Mouse (Mus musculus) CH12.LX (cell line): Measurements from ENCODE around the gene Dapl1. TPM values are rescaled to one million over a fixed set of nuclear protein-coding genes. Genes with fewer than 3 reads are reported as not detected.

ENCODE experiments used
- DNase-seq: peaks from one replicate; pipeline ENCODE4 v3.0.0-alpha.2; 2013; ENCODE audit errors: extremely low read depth
- H3K27ac ChIP-seq: 2 replicates; pipeline ENCODE4 v1.5.1; 2012; ENCODE audit warnings: low read depth, mild to moderate bottlenecking, control low read depth, moderate library complexity; ENCODE audit not compliant: insufficient read depth
- H3K27me3 ChIP-seq: replicated peaks from 2 replicates; pipeline ENCODE3; 2012; ENCODE audit warnings: inconsistent platforms
- H3K36me3 ChIP-seq, 2 experiments: replicated peaks in 1 of 2; 2 replicates each; pipeline versions ENCODE3 to v1.6.1; 2012; ENCODE audit warnings: inconsistent platforms in 1 of 2, low read length in 1 of 2, mild to moderate bottlenecking in 1 of 2, mixed read lengths in 1 of 2, moderate library complexity in 1 of 2; ENCODE audit not compliant: control insufficient read depth in 1 of 2, insufficient read depth in 1 of 2
- H3K4me1 ChIP-seq, 2 experiments: 2 replicates each; pipeline ENCODE4 v1.6.1; 2012; ENCODE audit warnings: inconsistent platforms in 1 of 2, moderate library complexity in 1 of 2; ENCODE audit not compliant: insufficient read depth in 2 of 2, control insufficient read depth in 1 of 2
- H3K4me2 ChIP-seq: 2 replicates; pipeline ENCODE4 v1.6.1; 2012; ENCODE audit warnings: low read depth, mild to moderate bottlenecking, control low read depth; ENCODE audit not compliant: poor library complexity, insufficient read depth, severe bottlenecking
- H3K4me3 ChIP-seq, 3 experiments: fragments of 150-350 bp in 1 of 3; sonication (generic) in 1 of 3; replicated peaks in 1 of 3; 2 replicates each; pipeline versions ENCODE3 to v1.5.1; 2011 to 2012; ENCODE audit warnings: low read depth in 2 of 3, low read length in 2 of 3, mild to moderate bottlenecking in 2 of 3, moderate library complexity in 2 of 3, control low read depth in 1 of 3, improper control_type of control experiment in 1 of 3, inconsistent platforms in 1 of 3, mixed read lengths in 1 of 3; ENCODE audit not compliant: poor library complexity in 1 of 3
- H3K79me2 ChIP-seq: replicated peaks from 2 replicates; pipeline ENCODE4 v1.6.1; 2012; ENCODE audit warnings: mild to moderate bottlenecking, moderate library complexity; ENCODE audit not compliant: control insufficient read depth, poor library complexity, insufficient read depth, severe bottlenecking; ENCODE audit errors: extremely low read depth
- H3K9ac ChIP-seq: 2 replicates; pipeline ENCODE4 v1.6.1; 2012; ENCODE audit warnings: low read depth, mild to moderate bottlenecking, control low read depth, moderate library complexity; ENCODE audit not compliant: insufficient read depth
- H3K9me3 ChIP-seq: replicated peaks from 2 replicates; pipeline ENCODE3; 2012; ENCODE audit warnings: low read length, inconsistent platforms, mixed read lengths
- ELF1 ChIP-seq: IDR thresholded peaks from 2 replicates; pipeline ENCODE4 v1.6.1; 2014; ENCODE audit warnings: low read depth, mild to moderate bottlenecking, inconsistent platforms, low read length, improper control_type of control experiment
- ETS1 ChIP-seq: conservative IDR thresholded peaks from 2 replicates; pipeline ENCODE4 v1.6.1; 2012; ENCODE audit warnings: low read depth, mild to moderate bottlenecking, inconsistent platforms, low read length, improper control_type of control experiment, moderate library complexity
- HCFC1 ChIP-seq: IDR thresholded peaks from 2 replicates; pipeline ENCODE4 v1.6.1; 2012; ENCODE audit warnings: low read depth, mild to moderate bottlenecking, inconsistent platforms, low read length, improper control_type of control experiment
- KAT2A ChIP-seq: IDR thresholded peaks from 2 replicates; pipeline ENCODE4 v1.6.1; 2012; ENCODE audit warnings: low read length, improper control_type of control experiment, inconsistent platforms; ENCODE audit not compliant: insufficient replicate concordance
- MAFK ChIP-seq: IDR thresholded peaks from 2 replicates; pipeline ENCODE4 v1.6.1; 2011; ENCODE audit warnings: low read length, improper control_type of control experiment; ENCODE audit not compliant: insufficient replicate concordance
- MAX ChIP-seq: IDR thresholded peaks from 2 replicates; pipeline ENCODE4 v1.6.1; 2011; ENCODE audit warnings: low read length, improper control_type of control experiment
- MAZ ChIP-seq: IDR thresholded peaks from 2 replicates; pipeline ENCODE4 v1.6.1; 2012; ENCODE audit warnings: low read depth, mild to moderate bottlenecking, inconsistent platforms, low read length, improper control_type of control experiment, moderate library complexity
- POLR2AphosphoS2 ChIP-seq: IDR thresholded peaks from 2 replicates; pipeline ENCODE4 v1.6.1; 2011; ENCODE audit warnings: low read depth, low read length, improper control_type of control experiment
- RAD21 ChIP-seq: IDR thresholded peaks from 2 replicates; pipeline ENCODE4 v1.6.1; 2011; ENCODE audit warnings: low read depth, mild to moderate bottlenecking, low read length, improper control_type of control experiment, moderate library complexity
- RCOR1 ChIP-seq: conservative IDR thresholded peaks from 2 replicates; pipeline ENCODE4 v1.6.1; 2012; ENCODE audit warnings: low read depth, mild to moderate bottlenecking, inconsistent platforms, low read length, improper control_type of control experiment
- SIN3A ChIP-seq: IDR thresholded peaks from 2 replicates; pipeline ENCODE4 v1.6.1; 2012; ENCODE audit warnings: low read length, improper control_type of control experiment, inconsistent platforms
- SMC3 ChIP-seq: IDR thresholded peaks from 2 replicates; pipeline ENCODE4 v1.6.1; 2011; ENCODE audit warnings: low read depth, low read length, improper control_type of control experiment
- TCF12 ChIP-seq: IDR thresholded peaks from 2 replicates; pipeline ENCODE4 v1.6.1; 2014; ENCODE audit warnings: low read depth, mild to moderate bottlenecking, inconsistent platforms, low read length, improper control_type of control experiment
- USF1 ChIP-seq: IDR thresholded peaks from 2 replicates; pipeline ENCODE4 v1.6.1; 2014; ENCODE audit warnings: low read depth, mild to moderate bottlenecking, inconsistent platforms, low read length, improper control_type of control experiment
- USF2 ChIP-seq: conservative IDR thresholded peaks from 2 replicates; pipeline ENCODE4 v1.6.1; 2011; ENCODE audit warnings: low read depth, low read length, improper control_type of control experiment
- ZC3H11A ChIP-seq: IDR thresholded peaks from 2 replicates; pipeline ENCODE4 v1.6.1; 2012; ENCODE audit warnings: low read depth, mild to moderate bottlenecking, inconsistent platforms, low read length, improper control_type of control experiment
- ZKSCAN1 ChIP-seq: IDR thresholded peaks from 2 replicates; pipeline ENCODE4 v1.6.1; 2012; ENCODE audit warnings: low read depth, inconsistent platforms, low read length, improper control_type of control experiment, borderline replicate concordance
- ZMIZ1 ChIP-seq: IDR thresholded peaks from 2 replicates; pipeline ENCODE4 v1.6.1; 2012; ENCODE audit warnings: low read depth, mild to moderate bottlenecking, inconsistent platforms, low read length, improper control_type of control experiment
- dilution Hi-C: fragments of 300-500 bp; cut with MboI; formaldehyde crosslinking; loops from 2 replicates; pipeline ENCODE4 v1.14.3; 2020; ENCODE audit warnings: low sequenced_read_pairs; ENCODE audit not compliant: extremely low pct_unique_long_range_greater_than_20kb, extremely low pct_ligation_motif_present
- in situ Hi-C: fragments of 300-500 bp; cut with MboI; formaldehyde crosslinking; loops from 3 replicates; pipeline ENCODE4 v1.14.3; 2019; ENCODE audit warnings: low sequenced_read_pairs, low pct_ligation_motif_present, low pct_unique_long_range_greater_than_20kb, mixed read lengths
- polyA plus RNA-seq: library from polyadenylated mRNA; unstranded; fragments of >175 nt; gene quantifications from 2 replicates; pipeline ENCODE4 v1.2.1, GENCODE M21; 2012; ENCODE audit warnings: low read depth; ENCODE audit not compliant: insufficient read length
- total RNA-seq, 2 experiments: library from RNA; depleted of rRNA; stranded (reverse); fragments of 300-350 nt in 1 of 2; fragments of >200 nt in 1 of 2; gene quantifications; 2 replicates each; pipeline ENCODE4 v1.2.3; 2012 to 2014

Dapl1 gene
- total and polyA plus RNA-seq, 3 experiments, result not detected

GRCm38 (mm10) chr2:59474336-59474735 is 10.1 kb upstream of the Dapl1 start:
- Histone ChIP-seq H3K79me2 (no peaks in the 10 kb centered on the region), H3K27ac (no peak overlapping the region), H3K4me1 (no peaks in the 10 kb centered on the region), H3K4me3 (no peak overlapping the region), H3K9me3 (no peaks in the 10 kb centered on the region), H3K36me3 (no peaks in the 10 kb centered on the region), H3K9ac (no peak overlapping the region), H3K27me3 (no peaks in the 10 kb centered on the region), H3K4me2 (no peak overlapping the region)
- in situ Hi-C loops, result no loop called here
- dilution Hi-C loops, result no loop called here
- no peak for TF ChIP-seq ETS1
- no peak for TF ChIP-seq USF2
- TF ChIP-seq TCF12, result no peak
- no peak for TF ChIP-seq ZMIZ1
- TF ChIP-seq POLR2AphosphoS2, result no peak
- no peak for TF ChIP-seq ELF1
- no peak for TF ChIP-seq SIN3A
- TF ChIP-seq HCFC1, result no peak
- TF ChIP-seq MAX, result no peak
- no peak for TF ChIP-seq RCOR1
- no peak for TF ChIP-seq SMC3
- DNase-seq, result no peak

GRCm38 (mm10) chr2:59485080-59485479 is 627 bp downstream of the Dapl1 start:
- TF ChIP-seq ZKSCAN1 (no peak), SMC3 (no peak), RAD21 (no peak), USF1 (no peak), MAFK (no peak), ZC3H11A (no peak), MAZ (no peak), ZMIZ1 (no peak), KAT2A (no peak)
- DNase-seq, result no peak
- Histone ChIP-seq H3K4me1 (no peaks in the 10 kb centered on the region), H3K79me2 (no peaks in the 10 kb centered on the region), H3K4me3 (no peak overlapping the region), H3K4me2 (no peak overlapping the region), H3K9ac (no peak overlapping the region), H3K36me3 (no peaks in the 10 kb centered on the region), H3K27me3 (no peaks in the 10 kb centered on the region), H3K9me3 (no peaks in the 10 kb centered on the region), H3K27ac (no peak overlapping the region)
- in situ Hi-C loops (no loop called here), dilution Hi-C loops (no loop called here)
